Mouse (Mus musculus) stomach, postnatal 0 days (tissue): Measurements from ENCODE around the gene Pgpep1.

Experiments used
- CTCF ChIP-seq: IDR thresholded peaks from 2 replicates; pipeline ENCODE4 v1.5.1; 2016; ENCODE audit warnings: antibody characterized with exemption, low read depth, mild to moderate bottlenecking, moderate library complexity
- EP300 ChIP-seq: optimal IDR thresholded peaks from 2 replicates; pipeline ENCODE3; 2016; ENCODE audit warnings: antibody characterized with exemption

DNA sequence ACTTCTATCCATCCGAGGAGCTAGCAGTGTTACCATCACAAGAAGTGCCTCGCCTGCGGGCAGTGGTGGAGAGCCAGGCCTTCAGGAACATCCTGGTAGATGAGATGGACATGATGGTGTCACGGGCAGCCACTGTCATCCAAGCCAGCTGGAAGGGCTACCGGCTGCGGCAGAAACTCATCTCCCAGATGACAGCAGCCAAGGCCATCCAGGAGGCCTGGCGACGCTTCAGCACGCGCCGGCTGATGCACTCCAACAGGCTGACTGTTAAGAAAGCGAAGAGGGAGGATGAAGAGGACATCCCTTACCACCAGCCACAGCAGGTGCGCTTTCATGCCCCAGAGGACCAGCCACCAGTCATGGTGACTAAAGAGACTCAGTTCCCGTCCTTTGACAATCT lies 48.1 kb upstream of the Pgpep1 start:
- TF ChIP-seq CTCF, result no peak
- TF ChIP-seq EP300, result no peak
